Mouse (Mus musculus) CH12.LX (cell line): ENCODE data around the gene Fgfr2. TPM values are rescaled to one million over a fixed set of nuclear protein-coding genes. Genes with fewer than 3 reads are reported as not detected.

ENCODE experiments used
- DNase-seq: peaks from one replicate; pipeline ENCODE4 v3.0.0-alpha.2; 2013; ENCODE audit errors: extremely low read depth
- H3K27ac ChIP-seq: 2 replicates; pipeline ENCODE4 v1.5.1; 2012; ENCODE audit warnings: low read depth, mild to moderate bottlenecking, control low read depth, moderate library complexity; ENCODE audit not compliant: insufficient read depth
- H3K27me3 ChIP-seq: replicated peaks from 2 replicates; pipeline ENCODE3; 2012; ENCODE audit warnings: inconsistent platforms
- H3K36me3 ChIP-seq, 2 experiments: replicated peaks in 1 of 2; 2 replicates each; pipeline versions ENCODE3 to v1.6.1; 2012; ENCODE audit warnings: inconsistent platforms in 1 of 2, low read length in 1 of 2, mild to moderate bottlenecking in 1 of 2, mixed read lengths in 1 of 2, moderate library complexity in 1 of 2; ENCODE audit not compliant: control insufficient read depth in 1 of 2, insufficient read depth in 1 of 2
- H3K4me1 ChIP-seq, 2 experiments: 2 replicates each; pipeline ENCODE4 v1.6.1; 2012; ENCODE audit warnings: inconsistent platforms in 1 of 2, moderate library complexity in 1 of 2; ENCODE audit not compliant: insufficient read depth in 2 of 2, control insufficient read depth in 1 of 2
- H3K4me2 ChIP-seq: 2 replicates; pipeline ENCODE4 v1.6.1; 2012; ENCODE audit warnings: low read depth, mild to moderate bottlenecking, control low read depth; ENCODE audit not compliant: poor library complexity, insufficient read depth, severe bottlenecking
- H3K4me3 ChIP-seq, 3 experiments: fragments of 150-350 bp in 1 of 3; sonication (generic) in 1 of 3; replicated peaks in 1 of 3; 2 replicates each; pipeline versions ENCODE3 to v1.5.1; 2011 to 2012; ENCODE audit warnings: low read depth in 2 of 3, low read length in 2 of 3, mild to moderate bottlenecking in 2 of 3, moderate library complexity in 2 of 3, control low read depth in 1 of 3, improper control_type of control experiment in 1 of 3, inconsistent platforms in 1 of 3, mixed read lengths in 1 of 3; ENCODE audit not compliant: poor library complexity in 1 of 3
- H3K79me2 ChIP-seq: replicated peaks from 2 replicates; pipeline ENCODE4 v1.6.1; 2012; ENCODE audit warnings: mild to moderate bottlenecking, moderate library complexity; ENCODE audit not compliant: control insufficient read depth, poor library complexity, insufficient read depth, severe bottlenecking; ENCODE audit errors: extremely low read depth
- H3K9ac ChIP-seq: 2 replicates; pipeline ENCODE4 v1.6.1; 2012; ENCODE audit warnings: low read depth, mild to moderate bottlenecking, control low read depth, moderate library complexity; ENCODE audit not compliant: insufficient read depth
- H3K9me3 ChIP-seq: replicated peaks from 2 replicates; pipeline ENCODE3; 2012; ENCODE audit warnings: low read length, inconsistent platforms, mixed read lengths
- CTCF ChIP-seq, 2 experiments: IDR thresholded peaks in 1 of 2; conservative IDR thresholded peaks in 1 of 2; 2 replicates each; pipeline ENCODE4 v1.5.1; 2011 to 2012; ENCODE audit warnings: low read depth in 2 of 2, low read length in 2 of 2, improper control_type of control experiment in 1 of 2, inconsistent platforms in 1 of 2, mild to moderate bottlenecking in 1 of 2, moderate library complexity in 1 of 2
- ELF1 ChIP-seq: IDR thresholded peaks from 2 replicates; pipeline ENCODE4 v1.6.1; 2014; ENCODE audit warnings: low read depth, mild to moderate bottlenecking, inconsistent platforms, low read length, improper control_type of control experiment
- JUN ChIP-seq: IDR thresholded peaks from 2 replicates; pipeline ENCODE4 v1.6.1; 2011; ENCODE audit warnings: low read depth, mild to moderate bottlenecking, low read length, improper control_type of control experiment, moderate library complexity; ENCODE audit not compliant: insufficient read depth
- JUND ChIP-seq: conservative IDR thresholded peaks from 2 replicates; pipeline ENCODE4 v1.6.1; 2011; ENCODE audit warnings: low read depth, low read length, improper control_type of control experiment
- KAT2A ChIP-seq: IDR thresholded peaks from 2 replicates; pipeline ENCODE4 v1.6.1; 2012; ENCODE audit warnings: low read length, improper control_type of control experiment, inconsistent platforms; ENCODE audit not compliant: insufficient replicate concordance
- MAFK ChIP-seq: IDR thresholded peaks from 2 replicates; pipeline ENCODE4 v1.6.1; 2011; ENCODE audit warnings: low read length, improper control_type of control experiment; ENCODE audit not compliant: insufficient replicate concordance
- MAZ ChIP-seq: IDR thresholded peaks from 2 replicates; pipeline ENCODE4 v1.6.1; 2012; ENCODE audit warnings: low read depth, mild to moderate bottlenecking, inconsistent platforms, low read length, improper control_type of control experiment, moderate library complexity
- MXI1 ChIP-seq: IDR thresholded peaks from 2 replicates; pipeline ENCODE4 v1.6.1; 2011; ENCODE audit warnings: mild to moderate bottlenecking, low read depth, low read length, improper control_type of control experiment
- MYC ChIP-seq: IDR thresholded peaks from 2 replicates; pipeline ENCODE4 v1.6.1; 2011; ENCODE audit warnings: low read depth, mild to moderate bottlenecking, improper control_type of control experiment, low read length
- NRF1 ChIP-seq: IDR thresholded peaks from 2 replicates; pipeline ENCODE4 v1.6.1; 2014; ENCODE audit warnings: low read depth, mild to moderate bottlenecking, inconsistent platforms, low read length, improper control_type of control experiment, moderate library complexity
- POLR2A ChIP-seq: IDR thresholded peaks from 2 replicates; pipeline ENCODE4 v1.6.1; 2011; ENCODE audit warnings: low read depth, mild to moderate bottlenecking, improper control_type of control experiment, low read length
- RCOR1 ChIP-seq: conservative IDR thresholded peaks from 2 replicates; pipeline ENCODE4 v1.6.1; 2012; ENCODE audit warnings: low read depth, mild to moderate bottlenecking, inconsistent platforms, low read length, improper control_type of control experiment
- SMC3 ChIP-seq: IDR thresholded peaks from 2 replicates; pipeline ENCODE4 v1.6.1; 2011; ENCODE audit warnings: low read depth, low read length, improper control_type of control experiment
- TBP ChIP-seq: conservative IDR thresholded peaks from 2 replicates; pipeline ENCODE4 v1.6.1; 2011; ENCODE audit warnings: low read depth, low read length, improper control_type of control experiment
- TCF12 ChIP-seq: IDR thresholded peaks from 2 replicates; pipeline ENCODE4 v1.6.1; 2014; ENCODE audit warnings: low read depth, mild to moderate bottlenecking, inconsistent platforms, low read length, improper control_type of control experiment
- UBTF ChIP-seq: IDR thresholded peaks from 2 replicates; pipeline ENCODE4 v1.6.1; 2012; ENCODE audit warnings: low read depth, mild to moderate bottlenecking, inconsistent platforms, low read length, improper control_type of control experiment, moderate library complexity
- ZC3H11A ChIP-seq: IDR thresholded peaks from 2 replicates; pipeline ENCODE4 v1.6.1; 2012; ENCODE audit warnings: low read depth, mild to moderate bottlenecking, inconsistent platforms, low read length, improper control_type of control experiment
- dilution Hi-C: fragments of 300-500 bp; cut with MboI; formaldehyde crosslinking; loops from 2 replicates; pipeline ENCODE4 v1.14.3; 2020; ENCODE audit warnings: low sequenced_read_pairs; ENCODE audit not compliant: extremely low pct_unique_long_range_greater_than_20kb, extremely low pct_ligation_motif_present
- in situ Hi-C: fragments of 300-500 bp; cut with MboI; formaldehyde crosslinking; loops from 3 replicates; pipeline ENCODE4 v1.14.3; 2019; ENCODE audit warnings: low sequenced_read_pairs, low pct_ligation_motif_present, low pct_unique_long_range_greater_than_20kb, mixed read lengths
- polyA plus RNA-seq: library from polyadenylated mRNA; unstranded; fragments of >175 nt; gene quantifications from 2 replicates; pipeline ENCODE4 v1.2.1, GENCODE M21; 2012; ENCODE audit warnings: low read depth; ENCODE audit not compliant: insufficient read length
- total RNA-seq, 2 experiments: library from RNA; depleted of rRNA; stranded (reverse); fragments of 300-350 nt in 1 of 2; fragments of >200 nt in 1 of 2; gene quantifications; 2 replicates each; pipeline ENCODE4 v1.2.3; 2012 to 2014

The Fgfr2 gene
- total and polyA plus RNA-seq, 3 experiments, result not detected

DNA sequence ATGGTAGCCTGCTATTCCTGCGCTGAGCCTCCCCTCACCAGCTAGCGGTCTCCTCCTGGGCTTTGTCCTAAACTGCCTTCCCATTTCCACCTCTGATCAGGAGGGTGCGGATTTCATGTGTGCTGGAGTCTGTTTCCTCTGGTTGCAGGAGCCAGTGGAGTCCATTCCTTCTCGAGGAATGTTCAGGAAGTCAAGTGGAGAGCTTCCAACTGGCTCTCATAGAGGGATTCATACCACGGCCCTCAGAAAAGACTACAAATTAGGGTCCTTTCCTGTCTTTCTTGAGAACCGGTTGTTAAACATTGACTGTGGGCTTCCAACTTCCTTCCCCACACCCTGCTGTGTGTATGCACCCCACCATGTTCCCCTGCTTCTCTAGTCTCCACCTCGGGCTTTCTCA is 2834.9 kb downstream of the Fgfr2 start:
- H3K4me1 ChIP-seq, result 0 out of 4 replicates have a peak, but pooled peaks cover 0 to 2% of the 10 kb centered on the region in 2 experiments
- no peak for DNase-seq
- H3K27ac ChIP-seq, result no peak overlapping the region
- no peaks in the 10 kb centered on the region for H3K36me3 ChIP-seq
- dilution Hi-C loops, result no loop called here
- H3K79me2 ChIP-seq, result no peaks in the 10 kb centered on the region
- no peak for TF ChIP-seq JUND
- TF ChIP-seq KAT2A, result no peak
- no peak for TF ChIP-seq JUN
- no peak for TF ChIP-seq MYC
- no peak for TF ChIP-seq SMC3
- TF ChIP-seq MXI1, result no peak
- no peak for TF ChIP-seq CTCF (conservative IDR thresholded peaks at IDR 0.05 in 1 of 2, IDR thresholded peaks at IDR 0.05 in 1 of 2; ENCODE audit: low read depth in 2 of 2, low read length in 2 of 2)
- no peak for TF ChIP-seq UBTF
- no peak for TF ChIP-seq ZC3H11A
- TF ChIP-seq TBP, result no peak
- no peak for TF ChIP-seq POLR2A
- TF ChIP-seq MAZ, result no peak
- H3K4me2 ChIP-seq, result no peak overlapping the region
- H3K9ac ChIP-seq, result no peak overlapping the region
- in situ Hi-C loops, result no loop called here
- H3K9me3 ChIP-seq, result no peaks in the 10 kb centered on the region
- no peak overlapping the region for H3K4me3 ChIP-seq
- peaks cover 67% of the 10 kb centered on the region for H3K27me3 ChIP-seq

DNA sequence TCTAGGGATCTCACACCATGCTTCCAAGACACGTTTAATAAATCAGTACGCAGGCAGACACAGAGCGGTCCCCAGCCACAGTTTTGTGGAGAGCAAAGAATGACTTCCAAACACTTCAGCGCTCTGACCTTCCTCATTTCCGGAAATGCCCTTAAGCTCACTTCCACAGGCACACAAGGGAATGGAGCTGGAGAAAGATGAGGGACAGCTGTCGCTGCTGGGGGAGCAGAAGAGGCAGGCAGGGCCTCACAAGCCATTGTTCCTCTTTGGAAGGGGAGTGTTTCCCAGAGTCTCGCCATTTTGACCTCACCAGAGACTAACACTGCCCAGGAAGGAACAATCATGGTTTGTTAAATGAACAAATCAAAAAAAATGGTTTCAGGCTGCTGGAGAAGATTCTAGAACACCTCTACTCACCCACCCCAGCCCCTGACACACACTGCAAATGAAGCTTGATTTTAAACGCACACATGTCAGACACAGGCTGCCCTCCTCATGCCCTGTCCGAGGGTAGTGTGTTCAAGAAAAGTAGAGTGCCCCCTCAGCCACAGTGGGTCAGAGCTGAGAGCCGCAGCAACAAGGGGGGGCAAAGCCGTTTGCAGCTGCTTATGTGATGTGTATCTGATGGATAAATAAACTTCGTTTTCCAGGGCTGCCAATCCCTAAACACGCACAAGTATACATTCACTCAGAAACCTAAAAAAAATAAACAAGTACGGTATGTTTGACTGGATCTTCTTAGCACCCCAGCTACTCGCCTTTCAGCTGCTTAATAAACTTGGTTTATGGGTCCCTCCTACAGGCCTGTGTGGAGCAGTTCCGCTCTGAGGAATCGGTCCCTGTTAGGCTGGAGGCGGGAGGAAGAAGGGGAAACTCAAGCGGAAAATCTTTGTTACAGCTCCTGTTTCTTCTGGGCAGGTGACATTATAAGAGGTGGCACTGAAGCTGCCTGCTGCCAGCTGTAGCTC is 2844.1 kb downstream of the Fgfr2 start:
- H3K9me3 ChIP-seq, result peaks cover 6% of the 10 kb centered on the region
- TF ChIP-seq RCOR1 (no peak), NRF1 (no peak), ELF1 (no peak), MAFK (no peak), TCF12 (no peak)
- no peaks in the 10 kb centered on the region for H3K4me1 ChIP-seq
- dilution Hi-C loops, result no loop called here
- H3K79me2 ChIP-seq, result no peaks in the 10 kb centered on the region
- H3K27ac ChIP-seq, result no peak overlapping the region
- no peak overlapping the region for H3K4me2 ChIP-seq
- in situ Hi-C loops, result no loop called here
- peaks cover 52% of the 10 kb centered on the region for H3K27me3 ChIP-seq
- H3K36me3 ChIP-seq, result no peaks in the 10 kb centered on the region
- H3K4me3 ChIP-seq, result no peak overlapping the region
- no peak overlapping the region for H3K9ac ChIP-seq
- DNase-seq, result no peak
